17 mouse cellular contexts compared by ENCODE assay signal in genomic region chr5:122767283-122767682, GRCm38 (mm10).
"Had no signal": no experiment of that assay in that cellular context is flagged by ENCODE, and none has a peak within 500 bp of the region (broad histone marks: within the 10 kb centered on the region; RNA-seq: fewer than 3 reads in every experiment).

No protein-coding gene starts in this region.

- ATAC-seq: liver, postnatal 0 days; midbrain, embryonic 13.5 days; midbrain, embryonic 15.5 days had no signal

- H3K4me2 ChIP-seq: lung, embryonic 15.5 days; midbrain, embryonic 11.5 days; midbrain, embryonic 13.5 days; midbrain, embryonic 15.5 days; neural tube, embryonic 12.5 days; stomach, embryonic 15.5 days had no signal

- H3K4me1 ChIP-seq: midbrain, embryonic 13.5 days; midbrain, embryonic 15.5 days had no signal

- H3K27ac ChIP-seq: lung, embryonic 15.5 days; macrophage; midbrain, embryonic 13.5 days; midbrain, embryonic 15.5 days; neural tube, embryonic 12.5 days; stomach, embryonic 15.5 days; stomach, postnatal 0 days had no signal

- H3K9me3 ChIP-seq: lung, embryonic 15.5 days; megakaryocyte, embryonic 14.5 days; midbrain, embryonic 13.5 days; midbrain, embryonic 15.5 days; neural tube, embryonic 12.5 days; stomach, embryonic 15.5 days had no signal

- H3K9ac ChIP-seq: liver, postnatal 0 days; lung, embryonic 15.5 days; midbrain, embryonic 13.5 days; midbrain, embryonic 15.5 days; neural tube, embryonic 12.5 days; stomach, embryonic 15.5 days had no signal

- H3K36me3 ChIP-seq: lung, embryonic 15.5 days; stomach, embryonic 15.5 days had no signal

- H3K27me3 ChIP-seq: lung, embryonic 15.5 days; megakaryocyte, embryonic 14.5 days; midbrain, embryonic 13.5 days; midbrain, embryonic 15.5 days; neural tube, embryonic 12.5 days; stomach, embryonic 15.5 days had no signal

- DNase-seq: liver, postnatal 0 days; lung, adult 2 months; lung, postnatal 10 days; lung, postnatal 36 days; right cerebral cortex, postnatal 14 days; thymus, adult 2 months; thymus, postnatal 25 days; thymus, postnatal 4 days had no signal

- H3K4me3 ChIP-seq: lung, embryonic 15.5 days; megakaryocyte, embryonic 14.5 days; midbrain, embryonic 13.5 days; midbrain, embryonic 15.5 days; neural tube, embryonic 12.5 days; stomach, embryonic 15.5 days had no signal
